Mouse (Mus musculus) kidney, postnatal 0 days (tissue): ENCODE data around the gene Akap7. TPM values are rescaled to one million over a fixed set of nuclear protein-coding genes. Genes with fewer than 3 reads are reported as not detected.
A peak's percentile ranks its signal among the peaks of the same experiment; 100 is the strongest.

Experiments used
- ATAC-seq: fragments of 200-750 bp; cut with Nextera tagmentation; replicated peaks from 2 replicates; pipeline ENCODE4 v1.8.0; 2017; ENCODE audit warnings: low read depth, moderate number of reproducible peaks, moderate TSS enrichment, moderate library complexity; ENCODE audit not compliant: low FRiP score
- DNase-seq: peaks from one replicate; pipeline ENCODE4 v3.0.0-alpha.2; 2016; ENCODE audit warnings: low spot score
- H3K27ac ChIP-seq: fragments of 300-500 bp; sonication (generic); 2 replicates; pipeline ENCODE4 v1.5.1; 2014; ENCODE audit warnings: mild to moderate bottlenecking
- H3K27me3 ChIP-seq: fragments of 300-500 bp; sonication (generic); 2 replicates; pipeline ENCODE4 v1.6.1; 2014; ENCODE audit warnings: low read length, mixed read lengths; ENCODE audit not compliant: insufficient read depth
- H3K36me3 ChIP-seq: fragments of 300-500 bp; sonication (generic); 2 replicates; pipeline ENCODE4 v1.6.1; 2014; ENCODE audit warnings: low read length, mixed read lengths; ENCODE audit not compliant: insufficient read depth
- H3K4me1 ChIP-seq: fragments of 300-500 bp; sonication (generic); replicated peaks from 2 replicates; pipeline ENCODE4 v1.6.1; 2014; ENCODE audit warnings: antibody characterized with exemption, low read length, mixed read lengths; ENCODE audit not compliant: insufficient read depth
- H3K4me2 ChIP-seq: fragments of 300-500 bp; sonication (generic); 2 replicates; pipeline ENCODE4 v1.6.1; 2014; ENCODE audit warnings: mild to moderate bottlenecking, low read length, moderate library complexity, mixed read lengths
- H3K4me3 ChIP-seq: fragments of 300-500 bp; sonication (generic); replicated peaks from 2 replicates; pipeline ENCODE4 v1.5.1; 2014; ENCODE audit warnings: low read depth, low read length
- H3K9ac ChIP-seq: fragments of 300-500 bp; sonication (generic); 2 replicates; pipeline ENCODE4 v1.6.1; 2014; ENCODE audit warnings: low read depth, low read length
- H3K9me3 ChIP-seq: fragments of 300-500 bp; sonication (generic); replicated peaks from 2 replicates; pipeline ENCODE4 v1.6.1; 2016; ENCODE audit warnings: low read length, inconsistent platforms, mixed read lengths
- CTCF ChIP-seq: IDR thresholded peaks from 2 replicates; pipeline ENCODE4 v1.5.1; 2016; ENCODE audit warnings: antibody characterized with exemption, low read depth, mild to moderate bottlenecking, moderate library complexity
- WGBS: fragments of 180-500 bp; shearing (Covaris S2); extraction: QIAGEN DNeasy Blood & Tissue Kit; methylation state at CpG from one replicate; pipeline ENCODE4 v1.1.7; 2014; 5-methylcytosine and 5-hydroxymethylcytosine counted together
- polyA plus RNA-seq: library from polyadenylated mRNA; unstranded; fragments of >200 nt; fragmentation: Nextera tagmentation; extraction: Ambion mirVana; gene quantifications from 2 replicates; pipeline ENCODE4 v1.2.1, GENCODE M21; 2015

The Akap7 gene
- polyA plus RNA-seq: 33.2 and 40.3 TPM in 2 replicates

- Histone ChIP-seq H3K27ac (no peak within 1 kb of the TSS), H3K4me2 (no peak within 1 kb of the TSS), H3K27me3 (no peaks in the 10 kb centered on the region), H3K9me3 (no peaks in the 10 kb centered on the region), H3K4me1 (no peaks in the 10 kb centered on the region), H3K9ac (no peak within 1 kb of the TSS), H3K36me3 (no peaks in the 10 kb centered on the region), H3K4me3 (no peak within 1 kb of the TSS)
- DNase-seq (no peak), ATAC-seq (no peak)
- WGBS: 82% methylated on average over 9 of the region's 9 CpGs
- no peak for TF ChIP-seq CTCF
Measured at GRCm38 (mm10) chr10:25307770-25308169, at the start of gene Akap7. Gene Akap7, minus strand, starts transcription at chr10:25307870.

GRCm38 (mm10) chr10:25354390-25354789, 46.7 kb upstream of the Akap7 start:
- Histone ChIP-seq H3K27me3 (no peaks in the 10 kb centered on the region), H3K4me3 (no peak overlapping the region), H3K4me2 (no peak overlapping the region), H3K27ac (no peak overlapping the region), H3K9ac (no peak overlapping the region), H3K4me1 (no peaks in the 10 kb centered on the region), H3K9me3 (no peaks in the 10 kb centered on the region), H3K36me3 (no peaks in the 10 kb centered on the region)
- TF ChIP-seq CTCF: no peak
- 90% methylated on average over 7 of the region's 7 CpGs for WGBS
- ATAC-seq (no peak), DNase-seq (no peak)

GRCm38 (mm10) chr10:25353941-25354340, 46.3 kb upstream of the Akap7 start:
- Histone ChIP-seq H3K4me2 (no peak overlapping the region), H3K36me3 (no peaks in the 10 kb centered on the region), H3K4me1 (no peaks in the 10 kb centered on the region), H3K27me3 (no peaks in the 10 kb centered on the region), H3K4me3 (no peak overlapping the region), H3K9me3 (no peaks in the 10 kb centered on the region), H3K27ac (no peak overlapping the region), H3K9ac (no peak overlapping the region)
- WGBS: 92% methylated on average over 3 of the region's 3 CpGs
- ATAC-seq: no peak
- no peak for TF ChIP-seq CTCF
- DNase-seq: no peak

DNA sequence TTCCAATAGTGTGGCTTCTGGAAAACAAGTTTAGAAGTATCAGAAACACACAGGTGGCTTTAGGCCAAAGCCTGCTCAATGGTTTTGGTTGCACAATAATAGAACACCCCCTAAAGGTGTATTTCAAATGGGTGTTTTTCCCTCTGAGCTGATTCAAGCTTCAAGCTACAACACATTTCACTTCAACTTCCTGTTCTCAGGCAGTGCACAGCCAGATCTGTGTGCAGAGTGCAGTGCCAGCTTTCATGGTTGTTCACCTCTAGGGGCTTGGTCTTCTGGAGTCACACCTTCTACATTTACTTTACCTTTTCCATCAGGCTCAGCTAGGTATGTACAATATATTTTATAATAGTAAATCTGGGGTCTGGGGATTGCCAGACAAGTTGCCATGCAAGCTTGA, 35.1 kb upstream of the Akap7 start:
- DNase-seq: no peak
- ATAC-seq: no peak
- TF ChIP-seq CTCF: no peak

DNA sequence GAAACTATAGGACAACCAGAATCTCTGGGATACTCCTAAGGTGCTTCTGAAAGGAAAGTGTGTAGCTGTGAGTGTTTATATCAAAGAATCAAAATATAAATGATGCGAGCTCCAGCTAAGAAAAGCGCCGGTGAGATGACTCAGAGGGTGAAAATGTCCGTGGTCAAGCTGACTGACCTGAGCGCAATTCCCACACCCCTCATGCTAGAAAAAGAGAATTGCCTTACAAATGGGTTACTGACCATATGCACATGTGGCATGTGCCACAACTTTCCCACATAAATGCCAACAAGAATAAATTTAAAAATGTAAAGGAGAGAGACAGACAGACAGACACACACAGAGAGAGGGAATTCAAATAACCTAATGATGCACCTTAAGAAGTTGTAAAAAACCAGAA, 33.0 kb upstream of the Akap7 start:
- H3K4me1 ChIP-seq: no peaks in the 10 kb centered on the region
- no peak for ATAC-seq
- H3K9ac ChIP-seq: no peak overlapping the region
- no peaks in the 10 kb centered on the region for H3K27me3 ChIP-seq
- H3K9me3 ChIP-seq: no peaks in the 10 kb centered on the region
- WGBS: 96% methylated on average over 5 of the region's 5 CpGs
- H3K4me2 ChIP-seq: no peak overlapping the region
- H3K36me3 ChIP-seq: no peaks in the 10 kb centered on the region
- no peak for TF ChIP-seq CTCF
- no peak for DNase-seq
- H3K4me3 ChIP-seq: no peak overlapping the region
- no peak overlapping the region for H3K27ac ChIP-seq

More for the DNA sequence above, 35.1 kb upstream of the Akap7 start:
- Histone ChIP-seq H3K27ac (no peak overlapping the region), H3K4me1 (no peaks in the 10 kb centered on the region), H3K9me3 (no peaks in the 10 kb centered on the region), H3K4me3 (no peak overlapping the region), H3K4me2 (no peak overlapping the region), H3K36me3 (no peaks in the 10 kb centered on the region), H3K9ac (no peak overlapping the region), H3K27me3 (no peaks in the 10 kb centered on the region)

- no peak overlapping the region for H3K4me3 ChIP-seq
- ATAC-seq (no peak), DNase-seq (peak; percentile 71)
- H3K27ac ChIP-seq: no peak overlapping the region
- no peaks in the 10 kb centered on the region; the same call in 1 of the 2 replicates for H3K4me1 ChIP-seq
- H3K4me2 ChIP-seq: no peak overlapping the region
- no peaks in the 10 kb centered on the region for H3K9me3 ChIP-seq
- H3K36me3 ChIP-seq: no peaks in the 10 kb centered on the region
- no peaks in the 10 kb centered on the region for H3K27me3 ChIP-seq
- 52% methylated on average over 4 of the region's 4 CpGs for WGBS
- no peak overlapping the region for H3K9ac ChIP-seq
- TF ChIP-seq CTCF: no peak
Measured at GRCm38 (mm10) chr10:25333390-25334079, 25.9 kb upstream of the Akap7 start.
